Mouse (Mus musculus): Measurements from ENCODE around the gene Ap3s2. TPM values are rescaled to one million over a fixed set of nuclear protein-coding genes. Genes with fewer than 3 reads are reported as not detected.

The Ap3s2 gene
- polyA plus RNA-seq, 1 experiment from 2014 or later: 8.0 TPM

DNA sequence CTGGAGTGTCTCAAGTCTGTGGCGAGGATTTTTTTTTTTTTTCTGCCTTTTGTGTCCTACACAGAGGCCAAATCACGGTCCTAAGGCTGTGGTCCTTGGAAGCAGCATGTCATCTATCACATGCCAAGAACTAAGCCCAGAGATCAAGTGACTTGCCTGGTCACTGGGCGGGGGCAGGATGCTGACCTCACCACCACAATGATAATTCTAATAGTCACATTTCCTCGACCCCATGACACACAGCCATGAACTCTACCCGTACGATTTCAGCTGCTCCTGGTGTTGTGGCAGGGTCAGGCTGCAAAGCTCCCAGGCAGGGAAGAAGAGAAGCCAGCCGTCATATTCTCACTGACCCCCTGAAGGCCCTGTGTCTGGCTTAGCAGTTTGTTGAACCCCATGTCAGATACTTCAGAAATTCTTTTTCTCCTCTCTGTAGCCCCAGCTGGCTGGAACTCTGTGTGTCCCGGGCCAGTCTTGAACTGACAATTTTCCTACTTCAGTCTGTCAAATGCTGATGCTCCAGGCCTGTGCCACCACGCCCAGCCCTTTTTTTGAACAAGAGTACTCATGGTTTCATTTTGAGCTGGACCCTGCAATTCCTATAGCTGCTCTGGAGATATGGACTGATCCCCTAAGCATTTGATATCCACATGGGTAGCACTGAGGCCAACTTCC is 61.4 kb downstream of the Ap3s2 start:
- Histone ChIP-seq H3K9me3 (ENCODE audit: low read length) (no peaks in the 10 kb centered on the region), H3K9ac (replicated peaks) (no peak overlapping the region), H3K27ac (ENCODE audit: low read depth) (no peak overlapping the region), H3K4me3 (ENCODE audit: low read depth, low read length) (no peak overlapping the region), H3K4me1 (ENCODE audit: insufficient read depth) (no peaks in the 10 kb centered on the region), H3K36me3 (replicated peaks; ENCODE audit: insufficient read depth, low read length) (no peaks in the 10 kb centered on the region), H3K4me2 (ENCODE audit: low read depth, low read length) (no peak overlapping the region), H3K27me3 (ENCODE audit: insufficient read depth, low read length) (no peaks in the 10 kb centered on the region)
- 53% methylated on average over 9 of the region's 9 CpGs for WGBS (ENCODE audit: insufficient replicate concordance)
- DNase-seq (no peak), ATAC-seq (no peak)
- TF ChIP-seq EP300 (IDR thresholded peaks at IDR 0.05; ENCODE audit: low read depth) (no peak), CTCF (IDR thresholded peaks at IDR 0.05; ENCODE audit: low read depth) (no peak)

DNA sequence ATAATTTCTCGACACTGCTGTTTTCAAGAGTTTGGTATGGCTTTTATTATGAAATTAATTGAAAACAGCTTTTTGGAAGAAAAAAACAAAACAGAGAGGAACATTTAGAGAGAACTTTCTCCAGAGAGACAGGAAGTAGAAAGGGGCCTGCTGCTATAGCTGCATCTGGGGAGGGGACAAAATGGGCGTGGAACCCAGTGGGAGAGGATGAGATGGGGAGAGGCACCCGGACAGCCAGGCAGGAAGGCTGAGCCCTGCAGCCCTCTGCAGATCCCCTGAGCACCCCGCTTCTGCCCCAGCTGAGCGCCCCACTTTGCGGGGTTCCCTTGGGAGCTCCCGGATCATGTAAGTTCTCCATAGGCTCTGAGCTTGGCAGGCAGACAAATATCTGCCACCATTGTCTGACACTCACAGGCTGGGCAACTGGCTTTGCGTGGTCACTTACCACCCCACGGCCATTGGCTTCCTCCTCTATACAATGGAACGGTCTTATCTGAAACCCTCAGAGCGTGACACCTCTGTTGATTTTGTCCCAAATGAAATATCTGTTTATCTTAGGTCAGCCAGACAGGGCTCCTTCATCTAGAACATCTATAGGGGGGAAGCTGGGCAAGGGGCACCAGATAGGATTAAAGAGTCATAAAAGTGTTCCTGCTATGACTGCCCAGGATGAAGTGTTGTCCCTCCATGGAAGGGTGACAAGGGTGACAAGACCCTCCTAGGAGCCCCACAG is 62.1 kb downstream of the Ap3s2 start:
- no peaks in the 10 kb centered on the region for H3K4me1 ChIP-seq (ENCODE audit: insufficient read depth)
- no peak overlapping the region for H3K4me2 ChIP-seq (ENCODE audit: low read depth, low read length)
- no peak for DNase-seq
- no peak overlapping the region for H3K27ac ChIP-seq (ENCODE audit: low read depth)
- TF ChIP-seq CTCF (IDR thresholded peaks at IDR 0.05; ENCODE audit: low read depth): no peak
- no peak for TF ChIP-seq EP300 (IDR thresholded peaks at IDR 0.05; ENCODE audit: low read depth)
- no peaks in the 10 kb centered on the region for H3K36me3 ChIP-seq (replicated peaks; ENCODE audit: insufficient read depth, low read length)
- H3K27me3 ChIP-seq (ENCODE audit: insufficient read depth, low read length): no peaks in the 10 kb centered on the region
- no peak overlapping the region for H3K4me3 ChIP-seq (ENCODE audit: low read depth, low read length)
- H3K9me3 ChIP-seq (ENCODE audit: low read length): no peaks in the 10 kb centered on the region
- no peak overlapping the region for H3K9ac ChIP-seq (replicated peaks)
- ATAC-seq: no peak
- WGBS (ENCODE audit: insufficient replicate concordance): 34% methylated on average over 11 of the region's 11 CpGs

DNA sequence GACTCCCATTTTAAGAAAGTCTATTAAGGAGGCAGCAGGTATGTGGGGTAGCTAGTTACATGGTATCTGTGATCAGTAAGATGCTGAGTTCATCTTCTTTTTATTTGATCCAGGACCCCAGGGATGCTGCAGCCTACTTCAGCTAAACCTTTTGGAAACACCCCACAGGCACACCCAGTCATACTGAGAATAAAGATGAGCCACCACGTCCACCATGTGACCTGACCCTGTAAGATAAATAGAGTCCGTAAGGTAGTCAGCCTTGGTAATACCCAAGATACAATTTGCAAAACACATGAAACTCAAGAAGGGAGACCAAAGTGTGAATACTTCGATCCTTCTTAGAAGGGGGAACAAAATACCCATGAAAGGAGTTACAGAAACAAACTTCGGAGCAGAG is 64.1 kb downstream of the Ap3s2 start:
- no peak for DNase-seq
- H3K9ac ChIP-seq (replicated peaks): no peak overlapping the region
- no peak for ATAC-seq
- no peak overlapping the region for H3K4me3 ChIP-seq (ENCODE audit: low read depth, low read length)
- no peak overlapping the region for H3K4me2 ChIP-seq (ENCODE audit: low read depth, low read length)
- no peaks in the 10 kb centered on the region for H3K4me1 ChIP-seq (ENCODE audit: insufficient read depth)
- WGBS (ENCODE audit: insufficient replicate concordance): 68% methylated on average over 4 of the region's 4 CpGs
- H3K27me3 ChIP-seq (ENCODE audit: insufficient read depth, low read length): no peaks in the 10 kb centered on the region
- no peak overlapping the region for H3K27ac ChIP-seq (ENCODE audit: low read depth)
- TF ChIP-seq EP300 (IDR thresholded peaks at IDR 0.05; ENCODE audit: low read depth) (no peak), CTCF (IDR thresholded peaks at IDR 0.05; ENCODE audit: low read depth) (no peak)
- no peaks in the 10 kb centered on the region for H3K36me3 ChIP-seq (replicated peaks; ENCODE audit: insufficient read depth, low read length)
- H3K9me3 ChIP-seq (ENCODE audit: low read length): no peaks in the 10 kb centered on the region

DNA sequence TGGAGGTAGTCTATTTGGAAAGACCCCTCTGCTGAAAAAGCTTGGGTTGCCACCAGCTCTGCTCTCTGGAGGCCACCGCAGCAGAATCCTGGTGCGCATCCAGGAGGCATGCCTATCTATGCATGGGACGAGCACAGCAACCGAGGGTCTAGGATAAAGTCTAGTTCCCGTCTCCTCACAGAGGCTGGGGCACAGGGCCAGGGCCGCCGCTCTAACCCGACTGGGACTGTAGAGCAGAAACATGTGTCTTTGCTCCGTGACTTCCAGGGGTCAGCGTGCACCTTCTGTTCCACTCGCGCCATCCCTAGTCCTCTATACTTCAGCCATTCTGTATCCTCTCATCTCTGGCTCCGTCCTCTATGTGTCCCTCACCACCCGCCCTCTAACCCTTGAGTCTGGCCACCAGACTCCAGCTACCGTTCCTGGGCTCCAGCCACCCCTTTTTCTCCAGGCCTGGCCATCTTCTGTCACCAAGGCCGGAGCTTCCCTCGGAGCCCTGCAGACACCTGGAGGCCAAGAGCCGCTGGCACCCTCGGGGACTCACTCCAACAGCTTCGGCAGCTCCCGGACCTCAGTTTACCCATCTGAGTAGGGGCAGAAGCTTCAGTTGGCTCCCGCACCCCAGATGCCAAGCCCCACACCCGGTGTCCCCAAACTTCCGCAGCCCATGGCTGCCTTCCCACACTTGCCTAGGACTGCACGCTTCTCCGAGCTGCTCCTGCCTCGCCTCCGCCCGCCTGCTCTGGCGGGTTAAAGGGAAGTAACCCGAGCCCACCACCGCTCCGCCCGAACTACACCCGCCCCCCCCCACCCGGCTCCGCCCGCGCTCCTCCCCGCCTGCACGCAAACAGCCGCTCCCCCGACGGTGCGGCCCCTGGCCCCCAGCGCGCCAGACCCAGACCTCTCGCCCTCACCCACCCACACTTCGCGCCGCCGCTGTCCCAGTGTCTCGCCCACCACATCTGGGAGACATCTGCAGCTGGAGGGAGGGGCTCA is 72.7 kb downstream of the Ap3s2 start:
- Histone ChIP-seq H3K9ac (replicated peaks) (peak overlapping the region; percentile 30; the same call in 1 of the 2 replicates), H3K4me1 (ENCODE audit: insufficient read depth) (peaks cover 25% of the 10 kb centered on the region)

GRCm38 (mm10) chr7:79846342-79846741 is 74.1 kb downstream of the Ap3s2 start:
- ATAC-seq: no peak
- Histone ChIP-seq H3K9me3 (ENCODE audit: low read length) (no peaks in the 10 kb centered on the region), H3K27me3 (ENCODE audit: insufficient read depth, low read length) (peaks cover 4% of the 10 kb centered on the region; the same call in 1 of the 2 replicates), H3K27ac (ENCODE audit: low read depth) (no peak overlapping the region), H3K9ac (replicated peaks) (no peak overlapping the region), H3K4me1 (ENCODE audit: insufficient read depth) (peaks cover 25% of the 10 kb centered on the region), H3K4me3 (ENCODE audit: low read depth, low read length) (no peak overlapping the region), H3K4me2 (ENCODE audit: low read depth, low read length) (no peak overlapping the region), H3K36me3 (replicated peaks; ENCODE audit: insufficient read depth, low read length) (no peaks in the 10 kb centered on the region)
- DNase-seq: no peak
- TF ChIP-seq EP300 (IDR thresholded peaks at IDR 0.05; ENCODE audit: low read depth) (no peak), CTCF (IDR thresholded peaks at IDR 0.05; ENCODE audit: low read depth) (no peak)
- WGBS (ENCODE audit: insufficient replicate concordance): 77% methylated on average over 2 of the region's 2 CpGs

More for the DNA sequence above, 72.7 kb downstream of the Ap3s2 start:
- no peak overlapping the region for H3K27ac ChIP-seq (ENCODE audit: low read depth)
- TF ChIP-seq EP300 (IDR thresholded peaks at IDR 0.05; ENCODE audit: low read depth) (no peak), CTCF (IDR thresholded peaks at IDR 0.05; ENCODE audit: low read depth) (no peak)
- H3K4me2 ChIP-seq (ENCODE audit: low read depth, low read length): peak overlapping the region; percentile 76
- H3K4me3 ChIP-seq (ENCODE audit: low read depth, low read length): peak overlapping the region; percentile 37
- peaks cover 4% of the 10 kb centered on the region; the same call in 1 of the 2 replicates for H3K27me3 ChIP-seq (ENCODE audit: insufficient read depth, low read length)
- WGBS (ENCODE audit: insufficient replicate concordance): 12% methylated on average over 45 of the region's 53 CpGs
- H3K9me3 ChIP-seq (ENCODE audit: low read length): no peaks in the 10 kb centered on the region
- DNase-seq: peak; percentile 46
- H3K36me3 ChIP-seq (replicated peaks; ENCODE audit: insufficient read depth, low read length): no peaks in the 10 kb centered on the region
- ATAC-seq: 0 out of 2 replicates have a peak, but pooled peaks have one; percentile 22
